Comparison of ENCODE assay signal across 10 mouse cellular contexts in the genomic region with DNA sequence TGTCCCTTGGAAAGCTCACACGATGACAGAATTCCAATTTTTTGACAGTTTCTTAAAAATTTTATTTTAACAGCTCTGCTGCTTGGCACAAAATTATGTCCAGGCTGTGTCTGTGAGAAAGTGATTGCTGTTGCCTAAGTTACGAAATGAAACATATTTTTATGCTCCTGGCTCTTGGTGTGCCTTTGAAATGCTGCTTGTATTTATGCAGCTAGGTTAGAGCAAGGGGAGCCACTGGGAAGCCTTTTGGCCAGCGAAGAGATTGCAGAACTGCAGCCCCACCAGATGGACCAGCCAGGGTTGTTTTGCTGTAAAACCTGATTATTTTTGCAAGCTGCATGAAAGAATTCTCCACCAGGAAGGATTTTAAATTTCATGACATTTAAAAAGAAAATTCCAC. TPM values are rescaled to one million over a fixed set of nuclear protein-coding genes. Genes with fewer than 3 reads are reported as not detected.
DNase-seq lines count a peak whose midpoint lies in the region; ATAC-seq and TF ChIP-seq lines count a peak whose summit lies in the region.
"Had no signal": no experiment of that assay in that cellular context is flagged by ENCODE, and none has a peak within 500 bp of the region (broad histone marks: within the 10 kb centered on the region; RNA-seq: fewer than 3 reads in every experiment).

No protein-coding gene starts in this region.

- H3K9ac ChIP-seq in hindbrain, postnatal 0 days (replicated peaks; ENCODE audit: low read length): no peak overlapping the region
- H3K9ac ChIP-seq in hindbrain, embryonic 16.5 days (ENCODE audit: low read depth, low read length): no peak overlapping the region
- H3K9ac ChIP-seq in forebrain, embryonic 16.5 days (replicated peaks; ENCODE audit: low read depth, low read length): no peak overlapping the region

- no peak for ATAC-seq in hindbrain, postnatal 0 days
- ATAC-seq in hindbrain, embryonic 16.5 days: no peak
- ATAC-seq in forebrain, embryonic 16.5 days: peak; percentile 85

- DNase-seq in hindbrain, postnatal 0 days (ENCODE audit: low spot score): peak; percentile 23
- DNase-seq in layer of hippocampus, adult 9-11 months: peak; percentile 77
- peak; percentile 8 for DNase-seq in right cerebral cortex, postnatal 14 days
- DNase-seq in c-Kit-positive CD71-positive TER-119-positive erythroid progenitor cells, embryonic 14.5 days (ENCODE audit: low spot score): no peak
- DNase-seq in thymus, postnatal 10 days (ENCODE audit: low spot score in 2 of 2): no peak
- DNase-seq: kidney, adult 8-10 months had no signal

- H3K27ac ChIP-seq in hindbrain, postnatal 0 days: no peak overlapping the region
- H3K27ac ChIP-seq in hindbrain, embryonic 16.5 days (ENCODE audit: low read depth, low read length): no peak overlapping the region
- peak overlapping the region; percentile 72 for H3K27ac ChIP-seq in forebrain, embryonic 16.5 days (ENCODE audit: low read length)

- no peaks in the 10 kb centered on the region for H3K36me3 ChIP-seq in hindbrain, postnatal 0 days (ENCODE audit: insufficient read depth, low read length)
- no peaks in the 10 kb centered on the region for H3K36me3 ChIP-seq in hindbrain, embryonic 16.5 days (ENCODE audit: control insufficient read depth, insufficient read depth, low read length)
- H3K36me3 ChIP-seq in forebrain, embryonic 16.5 days (ENCODE audit: control insufficient read depth, insufficient read depth): no peaks in the 10 kb centered on the region

- 0 out of 2 replicates have a peak, but pooled peaks have one; percentile 9 for TF ChIP-seq CTCF in hindbrain, postnatal 0 days (IDR thresholded peaks at IDR 0.05; ENCODE audit: low read depth)

- 52% methylated on average over 3 of the region's 3 CpGs for WGBS in hindbrain, postnatal 0 days
- 63% methylated on average over 3 of the region's 3 CpGs for WGBS in hindbrain, embryonic 16.5 days
- WGBS in forebrain, embryonic 16.5 days: 42% methylated on average over 3 of the region's 3 CpGs

- no peaks in the 10 kb centered on the region for H3K27me3 ChIP-seq in hindbrain, postnatal 0 days (ENCODE audit: insufficient read depth, low read length)
- H3K27me3 ChIP-seq in hindbrain, embryonic 16.5 days (replicated peaks; ENCODE audit: control insufficient read depth, insufficient read depth, low read length): no peaks in the 10 kb centered on the region
- H3K27me3 ChIP-seq in forebrain, embryonic 16.5 days (replicated peaks; ENCODE audit: control insufficient read depth, insufficient read depth, low read length): no peaks in the 10 kb centered on the region

- H3K4me2 ChIP-seq in hindbrain, postnatal 0 days (ENCODE audit: low read depth, low read length): no peak overlapping the region
- H3K4me2 ChIP-seq in hindbrain, embryonic 16.5 days (ENCODE audit: low read length): no peak overlapping the region
- H3K4me2 ChIP-seq in forebrain, embryonic 16.5 days (ENCODE audit: low read length): peak overlapping the region; percentile 6; the same call in 1 of the 2 replicates

- H3K4me3 ChIP-seq in hindbrain, postnatal 0 days (ENCODE audit: low read length): no peak overlapping the region
- no peak overlapping the region for H3K4me3 ChIP-seq in hindbrain, embryonic 16.5 days (ENCODE audit: low read length)
- H3K4me3 ChIP-seq in forebrain, embryonic 16.5 days (replicated peaks; ENCODE audit: low read length): no peak overlapping the region

- H3K9me3 ChIP-seq in hindbrain, postnatal 0 days (ENCODE audit: low read length): no peaks in the 10 kb centered on the region
- no peaks in the 10 kb centered on the region for H3K9me3 ChIP-seq in hindbrain, embryonic 16.5 days (ENCODE audit: control insufficient read depth, low read length)
- no peaks in the 10 kb centered on the region for H3K9me3 ChIP-seq in forebrain, embryonic 16.5 days (ENCODE audit: control insufficient read depth, low read length)

- no peaks in the 10 kb centered on the region for H3K4me1 ChIP-seq in hindbrain, postnatal 0 days (ENCODE audit: insufficient read depth, low read length)
- no peaks in the 10 kb centered on the region for H3K4me1 ChIP-seq in hindbrain, embryonic 16.5 days (ENCODE audit: control insufficient read depth, insufficient read depth, low read depth, low read length)
- peaks cover 12% of the 10 kb centered on the region for H3K4me1 ChIP-seq in forebrain, embryonic 16.5 days (replicated peaks; ENCODE audit: control insufficient read depth, insufficient read depth, low read length)

RNA-seq across cellular contexts. Expression of gene 1810046K07Rik, which starts 23.6 kb away (rescaled TPM):
- not detected in 2 replicates for total RNA-seq in hindbrain, postnatal 0 days (2014; rRNA removed)
- not detected in 2 replicates for polyA plus RNA-seq in hindbrain, postnatal 0 days (2015; fragmentation: Nextera tagmentation; extraction: Ambion mirVana)
- polyA plus RNA-seq in hindbrain, embryonic 16.5 days (2015; fragmentation: Nextera tagmentation; extraction: Ambion mirVana): not detected in 2 replicates
- not detected in 2 replicates for polyA plus RNA-seq in forebrain, embryonic 16.5 days (2015; fragmentation: Nextera tagmentation; extraction: Ambion mirVana)
- polyA plus RNA-seq: heart, postnatal 0 days; limb, embryonic 11.5 days had no signal

RNA-seq across cellular contexts. Expression of gene Colca2, which starts 26.8 kb away (rescaled TPM):
- 1.3 and 1.4 TPM in 2 replicates for total RNA-seq in hindbrain, postnatal 0 days (2014; rRNA removed)
- polyA plus RNA-seq in hindbrain, postnatal 0 days (2015; fragmentation: Nextera tagmentation; extraction: Ambion mirVana): 1.2 and 1.6 TPM in 2 replicates
- 0.94 and 1.2 TPM in 2 replicates for polyA plus RNA-seq in hindbrain, embryonic 16.5 days (2015; fragmentation: Nextera tagmentation; extraction: Ambion mirVana)
- polyA plus RNA-seq in forebrain, embryonic 16.5 days (2015; fragmentation: Nextera tagmentation; extraction: Ambion mirVana): 0.45 and 0.61 TPM in 2 replicates

Comparison
In these comparisons a context has a peak if more than half of its experiments do, and no peak if none do; other contexts are left out.
1. DNase-seq: peak in hindbrain, postnatal 0 days (single experiment), layer of hippocampus, adult 9-11 months (single experiment) and right cerebral cortex, postnatal 14 days (single experiment); none in c-Kit-positive CD71-positive TER-119-positive erythroid progenitor cells, embryonic 14.5 days (single experiment) and thymus, postnatal 10 days (0 of 2).